Mouse (Mus musculus) CD4-positive naive resting alpha-beta T cell, adult 57 days (primary cell): ENCODE data around the gene Aox3. TPM values are rescaled to one million over a fixed set of nuclear protein-coding genes. Genes with fewer than 3 reads are reported as not detected.

Experiments used
- total RNA-seq: library from RNA; stranded (reverse); gene quantifications from one replicate; pipeline ENCODE4 v1.2.4, GENCODE M21; 2023

Aox3 gene
- total RNA-seq, result not detected

DNA sequence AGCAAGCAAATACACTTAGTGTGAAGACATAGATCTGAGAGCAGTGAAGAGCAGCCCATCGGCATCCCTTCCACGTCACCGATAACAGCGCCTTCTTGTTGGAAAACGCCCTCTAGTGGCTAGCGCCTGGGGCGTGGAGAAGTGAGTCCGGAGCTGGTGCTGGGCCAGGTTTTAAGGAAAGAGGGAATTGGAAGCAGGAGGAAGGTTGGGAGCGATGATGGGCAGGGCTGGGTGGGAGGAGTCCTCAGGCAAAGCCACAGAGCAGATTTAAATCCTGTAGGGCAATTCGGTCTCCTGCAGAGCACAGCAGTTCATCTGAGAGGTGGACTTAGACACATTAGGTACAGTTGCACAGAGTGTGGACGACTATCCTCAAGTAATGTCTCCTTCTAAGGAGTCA is at the start of gene Aox3:
Gene Aox3, plus strand, starts transcription at position 251 of the 400 bp plus-strand sequence.

DNA sequence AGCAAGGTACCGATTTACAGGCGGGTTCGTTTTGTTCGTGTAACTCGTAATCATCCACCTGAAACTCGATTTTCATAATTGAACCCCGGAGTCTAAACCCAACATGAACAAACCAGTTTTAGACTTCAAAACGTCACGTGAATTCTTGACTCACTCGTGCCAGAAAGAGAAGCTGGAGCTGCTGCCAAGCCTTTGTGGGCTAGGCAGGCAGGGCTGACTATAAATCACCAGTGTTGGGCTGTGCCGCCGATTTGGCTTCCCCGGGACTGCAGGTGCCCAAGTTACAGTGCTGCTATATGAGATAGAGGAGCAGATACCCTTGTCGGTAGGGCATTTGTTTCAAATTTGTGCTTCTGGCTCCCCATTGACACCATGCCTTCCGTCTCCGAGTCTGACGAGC is 97.3 kb downstream of the Aox3 start, which contains the start of gene Aox4:
Gene Aox4, plus strand, starts transcription at position 195 of the 400 bp plus-strand sequence.

Other genes with a start within 250 kb of the Aox3 start
- gene Sgo2a, start 117.2 kb upstream of the Aox3 start, total RNA-seq, result 0.50 TPM
- gene Kctd18, start 94.2 kb upstream of the Aox3 start, total RNA-seq, result 48.1 TPM
- not detected for gene Aox1, start 83.2 kb upstream of the Aox3 start, total RNA-seq
- gene Aox4, start 97.3 kb downstream of the Aox3 start, total RNA-seq, result not detected
- gene Aox2, start 165.2 kb downstream of the Aox3 start, total RNA-seq, result 0.27 TPM